Mouse (Mus musculus) thymus, postnatal 0 days (tissue): ENCODE data around the gene Pim1. TPM values are rescaled to one million over a fixed set of nuclear protein-coding genes. Genes with fewer than 3 reads are reported as not detected.

Experiments used
- DNase-seq: peaks from one replicate; pipeline ENCODE4 v3.0.0-alpha.2; 2015; ENCODE audit warnings: low spot score
- polyA plus RNA-seq: library from polyadenylated mRNA; unstranded; fragments of >200 nt; fragmentation: Nextera tagmentation; extraction: Ambion mirVana; gene quantifications from 2 replicates; pipeline ENCODE4 v1.2.1, GENCODE M21; 2015

Gene Pim1
- polyA plus RNA-seq, 1 experiment from 2014 or later = 81.4 TPM

- no peak for DNase-seq
Observed at GRCm38 (mm10) chr17:29464519-29465140, 25.9 kb upstream of the Pim1 start.

DNA sequence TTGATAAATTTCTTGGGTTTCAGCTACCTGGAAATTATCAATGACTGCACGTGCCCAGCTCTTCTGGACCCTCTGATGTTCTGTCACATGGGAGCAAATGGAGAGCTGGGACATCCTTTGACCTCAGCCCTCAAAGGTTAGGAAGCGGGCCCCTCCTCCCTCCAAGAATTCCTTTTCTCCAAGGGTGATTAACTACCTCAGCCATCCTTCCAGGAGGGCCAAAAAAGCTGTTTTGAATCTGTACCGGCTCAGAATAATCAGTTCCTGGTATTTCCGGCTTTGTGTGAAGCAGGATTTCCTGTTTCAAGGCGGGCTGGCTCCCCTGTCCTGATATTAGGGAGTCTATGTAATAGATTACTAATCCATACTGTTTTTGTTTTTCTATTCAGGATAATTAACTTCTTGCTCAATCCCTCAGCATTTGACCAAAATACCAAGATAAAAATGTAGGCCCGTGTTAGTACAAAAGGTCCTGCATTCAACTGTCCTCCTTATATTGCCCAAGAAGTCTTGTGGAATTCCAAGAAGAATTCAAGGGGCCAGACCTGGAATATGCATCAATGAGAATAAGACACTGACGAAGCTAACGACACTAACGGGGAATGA lies 25.0 kb upstream of the Pim1 start:
- DNase-seq = no peak

GRCm38 (mm10) chr17:29467030-29467429 lies 23.5 kb upstream of the Pim1 start:
- no peak for DNase-seq

DNA sequence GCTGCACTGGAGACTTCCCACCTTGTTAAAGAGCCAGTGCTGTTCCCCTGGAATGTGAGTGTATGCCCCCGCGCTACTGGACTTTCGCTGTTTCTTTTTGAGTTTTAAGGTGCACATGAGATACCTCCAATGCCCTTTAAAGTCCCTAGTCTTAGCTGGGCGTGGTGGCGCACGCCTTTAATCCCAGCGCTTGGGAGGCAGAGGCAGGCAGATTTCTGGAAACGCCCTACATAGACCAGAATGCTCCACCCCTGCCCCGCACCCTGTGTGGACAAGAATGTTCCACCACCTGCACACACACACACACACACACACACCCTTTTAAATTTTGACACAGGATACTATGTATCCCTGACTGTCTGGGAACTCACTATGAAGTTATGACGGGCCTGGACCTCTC lies 17.1 kb upstream of the Pim1 start:
- DNase-seq = no peak

GRCm38 (mm10) chr17:29474036-29474435 lies 16.5 kb upstream of the Pim1 start:
- DNase-seq = no peak

GRCm38 (mm10) chr17:29475142-29475541 lies 15.4 kb upstream of the Pim1 start:
- no peak for DNase-seq

- no peak for DNase-seq
Observed at GRCm38 (mm10) chr17:29476461-29476860, 14.1 kb upstream of the Pim1 start.

DNA sequence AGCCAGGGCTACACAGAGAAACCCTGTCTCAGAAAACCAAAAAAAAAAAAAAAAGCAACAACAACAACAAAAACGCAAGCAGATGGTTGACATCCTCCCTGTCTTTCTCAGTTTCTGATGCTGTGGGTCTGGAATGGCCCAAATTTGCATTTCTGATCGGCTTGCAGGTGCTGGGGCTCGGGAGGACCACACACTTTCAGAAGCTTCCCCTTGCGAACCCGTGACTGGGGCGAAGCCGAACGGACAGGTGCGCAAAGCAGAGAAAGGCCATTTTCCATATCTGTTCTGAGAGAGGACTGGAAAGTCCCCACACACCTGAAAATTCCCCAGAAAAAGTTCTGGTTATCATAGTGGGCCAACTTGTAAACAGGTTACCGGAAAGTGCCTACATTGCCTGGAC lies 13.2 kb upstream of the Pim1 start:
- no peak for DNase-seq

- DNase-seq = no peak
Observed at GRCm38 (mm10) chr17:29478271-29478670, 12.3 kb upstream of the Pim1 start.

DNA sequence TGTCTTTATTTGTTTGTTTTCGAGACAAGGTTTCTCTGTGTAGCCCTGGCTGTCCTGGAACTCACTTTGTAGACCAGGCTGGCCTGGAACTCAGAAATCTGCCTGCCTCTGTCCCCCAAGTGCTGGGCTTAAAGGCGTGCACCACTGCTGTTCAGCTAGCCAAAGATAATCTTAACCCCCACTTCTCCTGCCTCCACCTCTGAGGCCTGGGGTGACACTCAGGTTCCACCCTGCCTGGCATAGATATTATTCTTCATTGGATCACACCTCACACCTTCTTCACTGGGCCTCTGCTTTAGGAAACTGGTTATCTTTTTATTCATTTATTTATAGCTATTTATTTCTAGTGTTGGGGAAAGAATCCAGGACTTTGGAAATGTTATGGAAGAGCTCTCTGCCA lies 10.3 kb upstream of the Pim1 start:
- DNase-seq = no peak

DNA sequence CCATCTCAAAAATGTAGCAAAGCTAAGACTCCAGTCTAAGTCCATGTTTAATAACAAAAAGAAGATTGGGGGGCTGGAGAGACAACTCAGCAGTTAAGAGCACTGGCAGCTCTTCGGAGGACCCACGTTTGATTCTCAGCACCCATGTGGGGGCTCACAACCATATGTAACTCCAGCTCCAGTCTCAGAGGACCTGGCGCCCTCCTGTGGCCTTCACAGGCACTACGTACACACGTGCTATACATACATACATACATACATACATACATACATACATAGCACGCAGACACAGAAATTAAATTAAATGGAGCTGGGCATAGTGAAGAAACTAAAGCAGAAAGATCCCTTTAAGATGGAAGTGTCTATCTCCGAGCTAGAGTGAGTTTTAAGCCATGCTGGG lies 7.9 kb upstream of the Pim1 start:
- no peak for DNase-seq

- no peak for DNase-seq
Observed at GRCm38 (mm10) chr17:29483282-29483681, 7.3 kb upstream of the Pim1 start.

- no peak for DNase-seq
Observed at GRCm38 (mm10) chr17:29484431-29484830, 6.1 kb upstream of the Pim1 start.

GRCm38 (mm10) chr17:29485336-29486233 lies 5.0 kb upstream of the Pim1 start:
- DNase-seq = no peak

DNA sequence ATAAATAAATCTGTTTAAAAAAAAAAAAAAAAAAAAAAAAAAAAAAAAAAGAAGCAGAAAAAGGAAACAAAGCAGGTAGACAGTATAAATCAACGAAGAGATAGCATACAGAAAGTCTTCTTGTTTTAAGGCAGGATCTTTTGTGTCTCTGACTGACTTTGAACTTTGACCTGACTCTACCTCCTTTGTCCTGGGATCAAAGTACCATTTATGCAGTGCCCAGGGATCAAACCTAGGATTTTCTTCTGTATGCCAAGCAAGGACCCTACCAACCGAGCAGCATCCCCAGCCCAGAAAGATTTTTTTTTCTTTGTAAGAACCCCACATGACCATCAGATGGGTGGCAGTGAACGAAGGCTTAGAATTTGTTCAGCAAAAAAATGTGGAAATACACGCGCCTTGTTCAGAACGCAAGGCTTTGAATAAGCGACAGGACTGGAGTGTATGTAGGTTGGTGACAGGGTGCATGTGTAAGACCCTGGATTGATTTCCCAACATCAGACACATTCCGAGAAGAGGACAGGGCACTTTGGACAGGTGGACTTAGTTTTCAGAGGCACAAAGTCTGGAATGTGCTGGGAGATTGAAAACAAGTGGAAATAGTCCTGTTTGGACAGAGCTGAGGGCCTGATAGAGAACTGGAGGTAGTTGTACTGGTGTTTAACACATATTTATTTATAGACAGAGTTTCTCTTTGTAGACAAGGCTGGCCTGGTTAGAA lies 2.1 kb upstream of the Pim1 start:
- no peak for DNase-seq

DNA sequence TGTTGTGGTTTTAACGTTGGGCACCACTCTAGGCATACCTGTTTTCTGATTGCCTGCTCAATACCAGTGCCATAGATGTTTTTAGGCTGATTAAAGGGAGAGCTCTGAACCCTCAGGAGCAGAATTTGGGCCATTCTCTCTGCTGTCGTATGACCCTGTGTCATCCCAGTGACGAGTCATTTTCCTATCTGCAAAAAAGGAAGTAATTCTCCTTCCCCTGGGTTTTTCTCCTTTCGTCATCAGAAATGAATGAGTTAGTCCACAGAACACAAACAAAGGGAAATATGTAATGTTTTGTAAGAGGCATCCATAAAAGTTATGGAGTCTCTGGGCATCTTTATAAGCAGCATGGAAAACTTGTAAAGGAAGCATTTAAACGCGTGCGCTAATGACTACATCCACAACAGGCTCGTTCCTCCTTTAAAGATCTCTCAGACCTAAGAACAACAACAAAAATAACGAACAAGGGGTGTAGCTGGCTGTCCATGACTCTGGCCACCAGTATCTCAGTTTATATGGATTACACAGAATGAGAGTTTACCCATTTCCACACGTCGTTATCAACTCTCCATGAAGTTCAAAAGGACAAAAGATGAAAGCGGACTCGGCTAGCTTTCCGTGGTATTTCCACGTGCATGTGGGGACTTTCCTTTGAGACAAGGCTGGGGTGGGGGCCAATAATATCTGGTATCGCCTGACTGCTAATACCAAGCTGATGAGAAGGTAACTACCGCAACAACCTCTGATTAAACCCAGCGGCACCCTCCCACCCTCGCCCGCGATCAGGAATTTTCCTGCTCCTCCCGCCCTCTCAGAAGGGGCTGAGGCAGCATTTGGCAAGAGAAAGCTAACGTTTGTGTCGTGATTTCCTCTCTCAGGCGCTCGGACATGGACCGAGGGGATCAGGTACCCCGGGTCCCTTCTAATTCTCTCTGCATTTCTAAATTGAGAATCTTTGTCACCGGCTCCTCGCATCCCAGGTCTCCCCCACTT lies 1.3 kb upstream of the Pim1 start:
- peak; percentile 33 for DNase-seq

DNA sequence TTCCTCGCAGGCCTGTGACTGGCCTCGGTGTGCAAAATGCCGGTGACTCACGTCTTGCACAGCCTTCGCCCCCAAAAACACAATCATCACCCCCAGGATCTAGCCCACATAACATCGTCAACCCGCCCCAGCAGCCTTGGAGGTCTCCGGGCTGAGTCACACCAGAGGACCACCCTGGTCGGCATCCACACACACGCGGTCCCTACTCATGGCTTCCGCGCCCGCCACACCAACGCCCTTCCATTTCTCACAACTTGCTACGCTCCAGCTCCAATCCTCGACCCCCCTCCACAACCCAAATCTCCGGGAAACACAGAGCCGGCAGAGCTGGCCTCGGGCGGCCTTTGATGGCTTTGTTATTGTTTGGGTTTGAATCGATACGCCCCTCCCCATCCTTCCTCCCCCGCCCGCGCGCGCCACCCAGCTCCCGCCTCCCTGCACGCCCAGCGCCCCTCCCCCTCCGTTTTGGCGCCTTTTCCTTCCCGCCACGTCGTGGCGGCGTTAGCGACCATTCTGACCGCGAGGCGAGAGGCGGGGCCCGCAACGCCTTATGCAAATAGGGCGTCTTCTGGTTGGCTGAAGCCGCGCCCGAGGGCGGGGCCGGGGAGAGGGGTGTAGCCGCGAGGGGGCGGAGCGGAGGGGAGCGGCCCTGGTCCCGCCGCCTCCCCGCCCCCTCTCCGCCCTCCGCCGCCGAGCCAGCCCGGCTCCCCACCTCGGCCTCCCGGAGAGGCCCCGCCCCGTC lies 411 bp upstream of the Pim1 start:
- DNase-seq = peak; percentile 99

GRCm38 (mm10) chr17:29491591-29492268 lies 1.2 kb downstream of the Pim1 start:
- DNase-seq = no peak
